Mouse (Mus musculus) lung, embryonic 16.5 days (tissue): ENCODE measurements around the gene Metrnl. TPM values are rescaled to one million over a fixed set of nuclear protein-coding genes. Genes with fewer than 3 reads are reported as not detected.

ENCODE experiments used
- ATAC-seq: fragments of 200-750 bp; cut with Nextera tagmentation; 2 replicates; pipeline ENCODE4 v1.8.0; 2017; ENCODE audit warnings: low read depth, mild to moderate bottlenecking, moderate library complexity
- H3K27ac ChIP-seq: fragments of 300-500 bp; sonication (generic); 2 replicates; pipeline ENCODE4 v1.5.1; 2014; ENCODE audit warnings: mild to moderate bottlenecking, control low read depth, low read length
- H3K27me3 ChIP-seq: fragments of 300-500 bp; sonication (generic); 2 replicates; pipeline ENCODE4 v1.6.1; 2014; ENCODE audit warnings: low read depth, low read length, mixed read lengths; ENCODE audit not compliant: control insufficient read depth, insufficient read depth
- H3K36me3 ChIP-seq: fragments of 300-500 bp; sonication (generic); 2 replicates; pipeline ENCODE4 v1.6.1; 2014; ENCODE audit warnings: low read length; ENCODE audit not compliant: control insufficient read depth, insufficient read depth
- H3K4me1 ChIP-seq: fragments of 300-500 bp; sonication (generic); replicated peaks from 2 replicates; pipeline ENCODE4 v1.6.1; 2014; ENCODE audit warnings: low read length, mixed read lengths; ENCODE audit not compliant: control insufficient read depth, insufficient read depth
- H3K4me2 ChIP-seq: fragments of 300-500 bp; sonication (generic); 2 replicates; pipeline ENCODE4 v1.6.1; 2014; ENCODE audit warnings: low read depth, low read length, control low read depth
- H3K4me3 ChIP-seq: fragments of 300-500 bp; sonication (generic); 2 replicates; pipeline ENCODE4 v1.5.1; 2014; ENCODE audit warnings: mild to moderate bottlenecking, low read length, control low read depth
- H3K9ac ChIP-seq: fragments of 300-500 bp; sonication (generic); 2 replicates; pipeline ENCODE4 v1.6.1; 2014; ENCODE audit warnings: low read length, control low read depth
- H3K9me3 ChIP-seq: fragments of 300-500 bp; sonication (generic); 2 replicates; pipeline ENCODE4 v1.6.1; 2016; ENCODE audit warnings: low read length; ENCODE audit not compliant: control insufficient read depth
- WGBS: fragments of 180-500 bp; shearing (Covaris S2); extraction: QIAGEN DNeasy Blood & Tissue Kit; methylation state at CpG from one replicate; pipeline ENCODE4 v1.1.7; 2014; 5-methylcytosine and 5-hydroxymethylcytosine counted together
- polyA plus RNA-seq: library from polyadenylated mRNA; unstranded; fragments of >200 nt; fragmentation: Nextera tagmentation; extraction: Ambion mirVana; gene quantifications from 2 replicates; pipeline ENCODE4 v1.2.1, GENCODE M21; 2015

Gene Metrnl
- polyA plus RNA-seq, 1 experiment from 2014 or later, result 25.8 TPM

DNA sequence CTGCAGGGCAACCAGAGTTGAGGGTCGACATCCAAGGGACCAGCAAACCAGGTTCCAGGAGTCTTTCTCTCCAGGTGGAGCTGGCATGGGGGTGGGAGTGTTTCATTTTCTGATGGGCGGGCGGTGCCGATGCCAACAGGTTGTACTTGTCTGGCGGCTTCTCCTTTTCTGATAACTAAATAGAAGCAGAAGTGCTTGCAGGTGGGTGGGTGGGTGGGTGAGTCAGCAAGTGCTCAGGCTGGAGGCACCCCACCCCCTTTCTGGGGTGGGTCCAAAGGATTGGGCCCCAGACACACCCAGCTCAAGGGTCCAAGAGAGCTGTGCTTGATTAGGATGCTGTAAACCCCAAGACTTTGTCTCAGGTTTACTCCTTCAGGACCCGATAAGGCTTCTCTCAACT, 11.6 kb downstream of the Metrnl start:
- Histone ChIP-seq H3K4me1 (peaks cover 22% of the 10 kb centered on the region), H3K4me3 (no peak overlapping the region), H3K9ac (no peak overlapping the region), H3K9me3 (no peaks in the 10 kb centered on the region), H3K27ac (peak overlapping the region; percentile 74), H3K36me3 (peaks cover 10% of the 10 kb centered on the region), H3K4me2 (no peak overlapping the region; the same call in 1 of the 2 replicates), H3K27me3 (no peaks in the 10 kb centered on the region)
- ATAC-seq, result peak; percentile 74
- 61% methylated on average over 6 of the region's 6 CpGs for WGBS

DNA sequence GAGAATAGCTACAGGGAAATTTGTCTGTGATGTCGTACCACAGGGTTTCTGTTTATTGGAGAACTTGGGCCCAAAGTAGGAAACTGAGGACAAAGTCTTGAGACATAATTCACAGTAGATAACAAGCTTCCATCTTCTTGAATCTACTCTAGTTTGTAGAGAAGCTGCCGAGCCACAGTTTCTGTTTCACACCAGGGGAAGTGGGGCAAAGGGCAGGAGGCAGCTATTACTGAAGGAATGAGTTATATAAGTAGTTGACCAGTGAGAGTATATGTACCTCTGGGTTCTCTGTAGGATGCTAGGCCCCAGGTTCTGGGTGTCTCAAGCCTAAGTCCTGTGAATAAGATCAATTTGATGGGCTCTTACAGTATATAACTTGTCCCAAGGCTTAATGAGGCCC, 12.2 kb downstream of the Metrnl start:
- peaks cover 24% of the 10 kb centered on the region for H3K4me1 ChIP-seq
- no peak overlapping the region for H3K4me2 ChIP-seq
- H3K9me3 ChIP-seq, result no peaks in the 10 kb centered on the region
- WGBS, result 87% methylated on average over 2 of the region's 2 CpGs
- H3K9ac ChIP-seq, result no peak overlapping the region
- no peak overlapping the region for H3K4me3 ChIP-seq
- H3K27me3 ChIP-seq, result no peaks in the 10 kb centered on the region
- peaks cover 10% of the 10 kb centered on the region for H3K36me3 ChIP-seq
- peak overlapping the region; percentile 55 for H3K27ac ChIP-seq
- no peak for ATAC-seq

DNA sequence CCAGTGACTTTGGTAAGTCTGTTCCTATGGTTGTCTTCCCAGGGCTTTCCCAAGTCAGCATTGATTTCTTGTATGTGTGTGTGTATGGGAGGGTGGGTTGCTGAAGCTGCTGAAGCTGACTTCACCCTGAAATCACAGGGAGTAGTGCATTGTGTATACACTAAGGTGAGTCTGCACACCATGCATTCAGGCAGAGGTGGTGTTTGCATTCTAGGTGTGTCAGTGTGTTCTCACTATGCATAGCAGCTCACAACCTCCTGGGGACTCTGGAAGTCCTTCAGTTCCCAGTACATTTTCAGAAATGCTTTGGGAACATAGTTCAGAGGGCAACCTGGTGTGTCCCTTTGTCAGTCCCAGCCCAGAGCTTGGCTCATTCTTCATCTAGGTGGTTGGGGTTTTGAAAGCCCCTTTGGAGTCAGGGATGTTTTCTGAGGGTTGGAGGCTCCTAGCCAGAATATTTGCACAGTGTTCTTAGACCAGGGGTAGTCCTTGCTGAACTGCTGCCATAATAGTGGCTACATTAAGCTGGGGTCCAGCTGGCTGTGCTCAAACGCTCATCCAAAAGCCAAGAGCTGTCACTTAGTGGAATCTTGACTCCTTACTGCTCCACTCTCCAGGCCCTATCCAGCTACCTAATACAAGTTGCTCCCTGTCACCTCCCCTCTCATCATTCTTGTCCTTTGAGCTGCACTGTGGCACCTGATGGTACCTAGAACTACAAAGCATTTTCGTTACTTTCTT, 13.6 kb downstream of the Metrnl start:
- no peaks in the 10 kb centered on the region for H3K27me3 ChIP-seq
- H3K27ac ChIP-seq, result no peak overlapping the region
- no peak overlapping the region for H3K4me3 ChIP-seq
- H3K4me2 ChIP-seq, result no peak overlapping the region
- H3K4me1 ChIP-seq, result peaks cover 24% of the 10 kb centered on the region
- H3K9ac ChIP-seq, result no peak overlapping the region
- WGBS, result 71% methylated on average over 2 of the region's 2 CpGs
- ATAC-seq, result peak; percentile 49; the same call in 1 of the 2 replicates
- peaks cover 10% of the 10 kb centered on the region for H3K36me3 ChIP-seq
- no peaks in the 10 kb centered on the region for H3K9me3 ChIP-seq

DNA sequence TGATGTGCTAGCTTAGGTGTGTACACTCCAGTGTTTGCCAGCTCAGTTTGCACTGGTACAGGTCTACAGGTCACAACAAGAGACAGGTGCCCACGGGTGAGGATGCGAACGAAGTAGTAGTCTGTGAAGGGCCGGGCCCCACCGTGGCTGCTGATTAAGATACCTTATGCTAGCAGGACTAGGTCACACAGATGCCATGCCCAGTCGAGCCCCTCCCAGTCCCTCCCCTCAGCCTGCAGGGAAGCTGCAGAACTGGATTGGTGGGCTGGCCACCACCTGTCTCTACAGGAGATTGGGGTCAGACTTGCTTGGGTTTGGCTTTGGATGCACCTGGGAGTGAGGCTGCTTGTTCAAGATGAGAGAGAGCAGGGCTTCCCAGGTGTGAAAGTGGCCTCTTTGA, 16.4 kb downstream of the Metrnl start:
- no peaks in the 10 kb centered on the region for H3K9me3 ChIP-seq
- peak; percentile 60 for ATAC-seq
- H3K27ac ChIP-seq, result peak overlapping the region; percentile 3; the same call in 1 of the 2 replicates
- no peak overlapping the region for H3K4me2 ChIP-seq
- peaks cover 19% of the 10 kb centered on the region for H3K4me1 ChIP-seq
- no peaks in the 10 kb centered on the region for H3K27me3 ChIP-seq
- H3K9ac ChIP-seq, result no peak overlapping the region
- no peak overlapping the region for H3K4me3 ChIP-seq
- H3K36me3 ChIP-seq, result peaks cover 10% of the 10 kb centered on the region
- 44% methylated on average over 6 of the region's 6 CpGs for WGBS

DNA sequence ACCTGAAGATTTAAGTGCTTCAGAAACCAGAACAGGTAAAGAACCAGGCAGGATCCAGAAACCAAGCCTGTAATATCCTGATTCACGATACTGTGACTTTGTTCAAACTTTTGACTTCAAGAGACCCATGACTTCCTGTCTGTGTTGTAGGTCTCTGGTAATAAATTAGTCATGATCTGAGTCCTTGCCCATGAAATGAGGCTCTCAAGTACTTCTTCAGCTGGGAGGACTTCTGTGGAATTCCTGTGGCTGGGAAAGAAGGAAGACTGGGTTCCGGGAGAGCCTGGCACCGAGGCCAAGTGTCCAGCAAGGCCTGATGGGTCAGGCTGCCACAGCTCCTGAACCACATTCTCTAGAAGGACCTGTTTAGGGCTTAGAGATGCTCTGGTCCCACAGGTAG, 19.4 kb downstream of the Metrnl start:
- H3K36me3 ChIP-seq, result peaks cover 8% of the 10 kb centered on the region
- no peak for ATAC-seq
- 58% methylated on average over 3 of the region's 3 CpGs for WGBS

DNA sequence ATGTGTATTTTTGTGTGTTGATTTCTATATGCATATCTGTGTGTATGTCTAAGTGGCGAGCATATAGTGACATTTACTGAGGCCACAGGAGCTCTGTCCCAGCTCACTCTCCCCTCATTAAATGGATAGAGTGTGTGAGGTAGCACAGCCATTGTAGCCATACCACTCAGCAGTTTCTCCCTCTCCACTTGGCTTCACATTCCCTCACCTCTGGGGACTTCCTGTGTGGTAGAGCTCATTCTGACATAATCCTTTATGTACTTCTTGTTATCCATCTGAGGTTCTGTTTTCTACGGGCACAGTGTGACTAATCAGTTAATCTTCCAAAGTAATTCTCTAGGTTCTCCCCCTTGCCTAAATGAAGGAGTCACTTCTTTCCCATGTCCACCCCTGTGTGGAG, 21.1 kb downstream of the Metrnl start:
- no peak overlapping the region for H3K9ac ChIP-seq
- H3K4me1 ChIP-seq, result peaks cover 8% of the 10 kb centered on the region; the same call in 1 of the 2 replicates
- H3K36me3 ChIP-seq, result no peaks in the 10 kb centered on the region
- H3K27me3 ChIP-seq, result no peaks in the 10 kb centered on the region
- H3K27ac ChIP-seq, result no peak overlapping the region
- ATAC-seq, result no peak
- no peak overlapping the region for H3K4me2 ChIP-seq
- no peaks in the 10 kb centered on the region for H3K9me3 ChIP-seq
- WGBS, result 75% methylated on average over 2 of the region's 2 CpGs
- H3K4me3 ChIP-seq, result no peak overlapping the region

More for the DNA sequence above, 19.4 kb downstream of the Metrnl start:
- H3K4me2 ChIP-seq, result no peak overlapping the region
- H3K9me3 ChIP-seq, result no peaks in the 10 kb centered on the region
- H3K4me1 ChIP-seq, result peaks cover 9% of the 10 kb centered on the region; the same call in 1 of the 2 replicates
- H3K9ac ChIP-seq, result no peak overlapping the region
- peak overlapping the region; percentile 32; the same call in 1 of the 2 replicates for H3K27ac ChIP-seq
- H3K4me3 ChIP-seq, result no peak overlapping the region
- no peaks in the 10 kb centered on the region for H3K27me3 ChIP-seq

DNA sequence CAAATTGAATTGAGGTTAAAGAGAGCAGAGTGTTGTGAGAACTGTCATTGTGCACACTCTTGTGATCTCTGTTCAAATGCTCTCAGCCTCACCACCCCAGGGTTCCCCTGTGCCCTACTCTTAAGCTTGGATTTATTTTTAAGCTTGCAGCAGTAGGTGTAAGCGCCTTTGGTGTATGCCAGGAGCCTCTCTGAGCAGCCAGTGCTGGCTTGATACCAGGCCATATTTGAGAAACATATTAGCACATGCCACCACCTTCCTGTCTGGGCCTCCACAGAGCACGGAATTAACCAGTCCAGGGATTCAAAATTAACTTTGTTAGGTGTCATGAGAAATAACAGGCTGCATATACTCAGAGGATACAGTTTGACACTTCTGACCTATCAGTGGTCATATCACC, 25.3 kb downstream of the Metrnl start:
- no peaks in the 10 kb centered on the region for H3K4me1 ChIP-seq
- no peaks in the 10 kb centered on the region for H3K36me3 ChIP-seq
- no peak overlapping the region for H3K27ac ChIP-seq
- 68% methylated on average over 2 of the region's 2 CpGs for WGBS
- no peak overlapping the region for H3K4me3 ChIP-seq
- no peaks in the 10 kb centered on the region for H3K27me3 ChIP-seq
- no peaks in the 10 kb centered on the region for H3K9me3 ChIP-seq
- H3K9ac ChIP-seq, result no peak overlapping the region
- no peak for ATAC-seq
- H3K4me2 ChIP-seq, result no peak overlapping the region

DNA sequence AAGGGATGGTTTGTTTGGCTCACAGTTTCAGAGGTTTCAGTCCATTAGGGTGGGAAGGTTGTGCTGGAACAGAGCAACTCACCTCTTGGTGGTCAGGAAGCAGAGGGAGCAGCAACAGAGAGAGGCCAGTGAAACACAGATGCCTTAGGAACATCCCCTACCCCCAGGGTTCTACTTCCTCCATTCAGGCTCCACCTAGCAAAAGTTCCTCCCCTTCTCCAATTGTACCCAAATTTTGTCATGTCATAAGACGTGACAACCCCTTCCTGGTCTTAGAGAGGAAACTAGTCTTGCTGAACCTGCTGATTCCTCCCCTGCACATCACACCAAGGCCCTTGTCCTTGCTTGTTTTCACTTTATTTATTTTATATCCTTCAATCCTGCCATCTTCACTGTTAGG, 32.8 kb downstream of the Metrnl start:
- no peaks in the 10 kb centered on the region for H3K4me1 ChIP-seq
- no peaks in the 10 kb centered on the region for H3K36me3 ChIP-seq
- H3K4me2 ChIP-seq, result no peak overlapping the region
- ATAC-seq, result no peak
- no peak overlapping the region for H3K27ac ChIP-seq
- H3K9ac ChIP-seq, result no peak overlapping the region
- no peaks in the 10 kb centered on the region for H3K27me3 ChIP-seq
- no peaks in the 10 kb centered on the region for H3K9me3 ChIP-seq
- 63% methylated on average over 1 of the region's 1 CpGs for WGBS
- no peak overlapping the region for H3K4me3 ChIP-seq

DNA sequence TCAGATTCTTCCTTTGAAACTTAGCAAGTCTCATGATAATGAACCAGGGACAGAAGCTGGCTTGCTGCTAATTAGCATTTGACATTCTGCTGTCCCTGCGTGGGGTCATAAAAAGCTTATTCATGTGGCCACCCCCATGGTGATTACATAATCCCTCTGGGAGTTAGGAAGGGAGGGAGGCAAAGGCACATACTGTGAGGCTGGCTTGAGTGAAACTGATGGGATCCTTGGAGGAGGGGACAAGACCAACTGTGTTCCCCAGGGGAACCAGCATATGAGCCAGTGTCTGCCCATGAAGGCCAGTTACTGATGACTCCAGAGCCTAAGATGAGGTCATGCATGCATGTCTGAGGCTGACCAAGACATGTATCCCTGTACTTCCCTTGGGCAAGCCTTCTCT, 33.5 kb downstream of the Metrnl start:
- no peak overlapping the region for H3K9ac ChIP-seq
- ATAC-seq, result no peak
- WGBS, result 18% methylated on average over 1 of the region's 1 CpGs

More for the DNA sequence above, 33.5 kb downstream of the Metrnl start:
- no peaks in the 10 kb centered on the region for H3K9me3 ChIP-seq
- no peak overlapping the region for H3K4me2 ChIP-seq
- H3K27me3 ChIP-seq, result no peaks in the 10 kb centered on the region
- H3K4me3 ChIP-seq, result no peak overlapping the region
- H3K27ac ChIP-seq, result no peak overlapping the region
- no peaks in the 10 kb centered on the region for H3K36me3 ChIP-seq
- no peaks in the 10 kb centered on the region for H3K4me1 ChIP-seq
